Mouse (Mus musculus): ENCODE results near the gene Ccdc90b. TPM values are rescaled to one million over a fixed set of nuclear protein-coding genes. Genes with fewer than 3 reads are reported as not detected.

Ccdc90b gene
- 0.65 and 1.1 TPM in 2 replicates for polyA plus RNA-seq (2012; rRNA removed)

DNA sequence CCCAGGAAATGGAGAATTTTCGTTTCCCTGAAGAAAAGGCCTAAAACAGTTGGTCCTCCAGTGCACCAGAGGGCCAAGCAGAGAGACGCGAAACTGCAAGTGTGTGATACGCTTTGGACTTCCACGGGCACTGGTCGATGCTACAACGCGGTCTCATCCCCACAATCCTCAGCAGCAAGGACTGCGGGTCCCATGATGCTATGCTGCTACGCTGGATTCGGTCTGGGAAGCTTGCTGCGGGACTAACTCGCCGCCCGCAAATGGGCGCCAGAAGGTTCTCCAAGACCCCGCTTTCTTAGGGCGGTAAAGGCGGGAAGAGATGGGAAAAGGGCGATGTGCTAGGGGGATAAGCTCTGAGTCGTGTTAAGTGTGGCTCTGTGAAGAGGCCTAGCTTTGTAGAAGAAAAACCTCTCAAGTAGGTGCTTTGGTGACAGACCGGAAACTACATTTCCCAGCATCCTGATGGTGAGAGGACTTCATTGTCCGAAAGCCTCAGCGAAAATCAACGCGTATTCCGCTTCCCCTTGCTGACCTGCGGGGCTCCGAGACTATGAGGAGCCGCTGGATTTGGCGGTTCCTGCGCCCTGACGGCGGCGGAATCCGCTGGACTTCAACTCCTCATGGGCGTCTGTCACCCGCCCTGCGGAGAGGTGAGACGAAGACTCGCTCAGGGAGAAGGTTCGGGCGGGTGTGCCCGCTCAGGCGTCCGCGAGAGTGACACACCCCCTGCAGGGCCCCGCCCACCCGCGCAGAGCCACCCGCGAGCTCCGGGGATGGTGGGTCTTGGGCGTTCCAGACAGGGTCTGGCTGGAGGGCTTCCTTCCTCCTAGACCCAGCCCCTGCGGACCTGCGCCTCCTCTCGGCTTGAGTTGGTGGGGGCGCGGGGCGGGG lies at the start of gene Ccdc90b:
Ccdc90b (plus strand) TSS at position 164 of the 891 bp plus-strand sequence.

Other genes starting within 250 kb of the Ccdc90b start
- gene Ankrd42, start 76.0 kb downstream of the Ccdc90b start, polyA plus RNA-seq (2012; rRNA removed) = 0.08 and 0.10 TPM in 2 replicates
- gene Pcf11, start 108.8 kb downstream of the Ccdc90b start, polyA plus RNA-seq (2012; rRNA removed) = 8.2 and 8.9 TPM in 2 replicates
- gene Rab30, start 180.5 kb downstream of the Ccdc90b start, polyA plus RNA-seq (2012; rRNA removed) = 0.12 and 0.50 TPM in 2 replicates